Mouse (Mus musculus): Measurements from ENCODE around the gene Kcnj10. TPM values are rescaled to one million over a fixed set of nuclear protein-coding genes. Genes with fewer than 3 reads are reported as not detected.

Gene Kcnj10
- polyA plus RNA-seq, 1 experiment from 2014 or later = 0.77 TPM

- H3K27me3 ChIP-seq (ENCODE audit: insufficient read depth, poor library complexity, severe bottlenecking) = peaks cover 38% of the 10 kb centered on the region
- no peak overlapping the region for H3K4me3 ChIP-seq
- peaks cover 58% of the 10 kb centered on the region for H3K4me1 ChIP-seq (replicated peaks)
- WGBS = 87% methylated on average over 7 of the region's 7 CpGs
- H3K27ac ChIP-seq = peak overlapping the region; percentile 16; the same call in 1 of the 2 replicates
- H3K36me3 ChIP-seq = no peaks in the 10 kb centered on the region
- DNase-seq (ENCODE audit: low spot score) = no peak
- no peaks in the 10 kb centered on the region for H3K9me3 ChIP-seq
Measured at GRCm38 (mm10) chr1:172344820-172345219, 3.8 kb downstream of the Kcnj10 start.

- H3K4me1 ChIP-seq (replicated peaks) = peaks cover 60% of the 10 kb centered on the region
Measured at GRCm38 (mm10) chr1:172346707-172347106, 5.7 kb downstream of the Kcnj10 start.

GRCm38 (mm10) chr1:172347382-172347781 is 6.4 kb downstream of the Kcnj10 start:
- no peak for DNase-seq (ENCODE audit: low spot score)
- no peak overlapping the region for H3K4me3 ChIP-seq
- peaks cover 59% of the 10 kb centered on the region for H3K4me1 ChIP-seq (replicated peaks)
- no peaks in the 10 kb centered on the region for H3K36me3 ChIP-seq
- H3K27me3 ChIP-seq (ENCODE audit: insufficient read depth, poor library complexity, severe bottlenecking) = peaks cover 23% of the 10 kb centered on the region
- no peaks in the 10 kb centered on the region for H3K9me3 ChIP-seq
- peak overlapping the region; percentile 93 for H3K27ac ChIP-seq
- WGBS = 90% methylated on average over 12 of the region's 12 CpGs

More at GRCm38 (mm10) chr1:172346707-172347106, 5.7 kb downstream of the Kcnj10 start:
- Histone ChIP-seq H3K4me3 (no peak overlapping the region), H3K9me3 (no peaks in the 10 kb centered on the region), H3K27ac (peak overlapping the region; percentile 93), H3K27me3 (ENCODE audit: insufficient read depth, poor library complexity, severe bottlenecking) (peaks cover 23% of the 10 kb centered on the region), H3K36me3 (no peaks in the 10 kb centered on the region)
- DNase-seq (ENCODE audit: low spot score) = no peak
- 91% methylated on average over 10 of the region's 10 CpGs for WGBS

- peaks cover 59% of the 10 kb centered on the region for H3K4me1 ChIP-seq (replicated peaks)
- DNase-seq (ENCODE audit: low spot score) = no peak
- no peaks in the 10 kb centered on the region for H3K36me3 ChIP-seq
- peaks cover 18% of the 10 kb centered on the region for H3K27me3 ChIP-seq (ENCODE audit: insufficient read depth, poor library complexity, severe bottlenecking)
- H3K4me3 ChIP-seq = peak overlapping the region; percentile 37; the same call in 1 of the 2 replicates
- no peaks in the 10 kb centered on the region for H3K9me3 ChIP-seq
- H3K27ac ChIP-seq = peak overlapping the region; percentile 93
- WGBS = 47% methylated on average over 5 of the region's 5 CpGs
Measured at GRCm38 (mm10) chr1:172349504-172349903, 8.5 kb downstream of the Kcnj10 start.

GRCm38 (mm10) chr1:172349916-172350812 is 9.2 kb downstream of the Kcnj10 start:
- peak; percentile 91 for DNase-seq (ENCODE audit: low spot score)
- 5% methylated on average over 19 of the region's 19 CpGs for WGBS
- Histone ChIP-seq H3K9me3 (no peaks in the 10 kb centered on the region), H3K4me1 (replicated peaks) (peaks cover 65% of the 10 kb centered on the region), H3K27me3 (ENCODE audit: insufficient read depth, poor library complexity, severe bottlenecking) (peaks cover 18% of the 10 kb centered on the region), H3K4me3 (peak overlapping the region; percentile 37), H3K27ac (peak overlapping the region; percentile 93), H3K36me3 (no peaks in the 10 kb centered on the region)

- Histone ChIP-seq H3K36me3 (no peaks in the 10 kb centered on the region), H3K27ac (peak overlapping the region; percentile 93), H3K27me3 (ENCODE audit: insufficient read depth, poor library complexity, severe bottlenecking) (peaks cover 26% of the 10 kb centered on the region), H3K9me3 (no peaks in the 10 kb centered on the region), H3K4me3 (no peak overlapping the region), H3K4me1 (replicated peaks) (peaks cover 76% of the 10 kb centered on the region)
- 77% methylated on average over 6 of the region's 6 CpGs for WGBS
- no peak for DNase-seq (ENCODE audit: low spot score)
Measured at GRCm38 (mm10) chr1:172352001-172352400, 11.0 kb downstream of the Kcnj10 start.

GRCm38 (mm10) chr1:172352453-172352852 is 11.4 kb downstream of the Kcnj10 start:
- Histone ChIP-seq H3K4me1 (replicated peaks) (peaks cover 76% of the 10 kb centered on the region), H3K4me3 (no peak overlapping the region), H3K36me3 (no peaks in the 10 kb centered on the region), H3K27ac (peak overlapping the region; percentile 66), H3K9me3 (no peaks in the 10 kb centered on the region), H3K27me3 (ENCODE audit: insufficient read depth, poor library complexity, severe bottlenecking) (peaks cover 27% of the 10 kb centered on the region)
- no peak for DNase-seq (ENCODE audit: low spot score)
- WGBS = 82% methylated on average over 3 of the region's 3 CpGs

GRCm38 (mm10) chr1:172355336-172355735 is 14.3 kb downstream of the Kcnj10 start:
- Histone ChIP-seq H3K36me3 (no peaks in the 10 kb centered on the region), H3K9me3 (no peaks in the 10 kb centered on the region), H3K27ac (peak overlapping the region; percentile 60), H3K4me3 (no peak overlapping the region), H3K4me1 (replicated peaks) (peaks cover 75% of the 10 kb centered on the region), H3K27me3 (ENCODE audit: insufficient read depth, poor library complexity, severe bottlenecking) (peaks cover 35% of the 10 kb centered on the region)
- no peak for DNase-seq (ENCODE audit: low spot score)
- 42% methylated on average over 3 of the region's 3 CpGs for WGBS

GRCm38 (mm10) chr1:172357550-172357949 is 16.5 kb downstream of the Kcnj10 start:
- Histone ChIP-seq H3K4me3 (no peak overlapping the region), H3K36me3 (no peaks in the 10 kb centered on the region), H3K27ac (no peak overlapping the region), H3K4me1 (replicated peaks) (peaks cover 55% of the 10 kb centered on the region), H3K27me3 (ENCODE audit: insufficient read depth, poor library complexity, severe bottlenecking) (peaks cover 32% of the 10 kb centered on the region), H3K9me3 (no peaks in the 10 kb centered on the region)
- DNase-seq (ENCODE audit: low spot score) = peak; percentile 51
- WGBS = 6% methylated on average over 1 of the region's 1 CpGs

GRCm38 (mm10) chr1:172358341-172358740 is 17.3 kb downstream of the Kcnj10 start:
- no peak for DNase-seq (ENCODE audit: low spot score)
- H3K27me3 ChIP-seq (ENCODE audit: insufficient read depth, poor library complexity, severe bottlenecking) = peaks cover 30% of the 10 kb centered on the region
- WGBS = 59% methylated on average over 10 of the region's 10 CpGs
- no peaks in the 10 kb centered on the region for H3K36me3 ChIP-seq
- peaks cover 48% of the 10 kb centered on the region for H3K4me1 ChIP-seq (replicated peaks)
- H3K27ac ChIP-seq = peak overlapping the region; percentile 60
- H3K4me3 ChIP-seq = no peak overlapping the region
- no peaks in the 10 kb centered on the region for H3K9me3 ChIP-seq

- Histone ChIP-seq H3K4me3 (no peak overlapping the region), H3K4me1 (replicated peaks) (peaks cover 14% of the 10 kb centered on the region), H3K36me3 (no peaks in the 10 kb centered on the region), H3K27ac (peak overlapping the region; percentile 31; the same call in 1 of the 2 replicates), H3K27me3 (ENCODE audit: insufficient read depth, poor library complexity, severe bottlenecking) (peaks cover 30% of the 10 kb centered on the region), H3K9me3 (no peaks in the 10 kb centered on the region)
- 11% methylated on average over 6 of the region's 6 CpGs for WGBS
- DNase-seq (ENCODE audit: low spot score) = peak; percentile 57
Measured at GRCm38 (mm10) chr1:172364684-172365083, 23.7 kb downstream of the Kcnj10 start.

- Histone ChIP-seq H3K36me3 (no peaks in the 10 kb centered on the region), H3K4me3 (no peak overlapping the region), H3K27me3 (ENCODE audit: insufficient read depth, poor library complexity, severe bottlenecking) (peaks cover 20% of the 10 kb centered on the region), H3K9me3 (no peaks in the 10 kb centered on the region), H3K4me1 (replicated peaks) (peaks cover 13% of the 10 kb centered on the region), H3K27ac (no peak overlapping the region)
- peak; percentile 71 for DNase-seq (ENCODE audit: low spot score)
- WGBS = 30% methylated on average over 23 of the region's 23 CpGs
Measured at GRCm38 (mm10) chr1:172368768-172369418, 27.9 kb downstream of the Kcnj10 start.

- Histone ChIP-seq H3K4me3 (peak within 1 kb of the TSS; percentile 98), H3K27ac (peak within 1 kb of the TSS; percentile 91), H3K27me3 (ENCODE audit: insufficient read depth, poor library complexity, severe bottlenecking) (no peaks in the 10 kb centered on the region; the same call in 1 of the 2 replicates), H3K36me3 (peaks cover 30% of the 10 kb centered on the region), H3K9me3 (no peaks in the 10 kb centered on the region), H3K4me1 (replicated peaks) (peaks cover 25% of the 10 kb centered on the region)
- peak; percentile 99 for DNase-seq (ENCODE audit: low spot score)
- under 1% methylated on average over 39 of the region's 39 CpGs for WGBS
Measured at GRCm38 (mm10) chr1:172376198-172376667, 35.2 kb downstream of the Kcnj10 start, which contains the start of gene Pigm. Pigm (plus strand) TSS chr1:172376546.

All from hindbrain, embryonic 10.5 days (tissue).